20 mouse cellular contexts compared by ENCODE assay signal in the genomic region with DNA sequence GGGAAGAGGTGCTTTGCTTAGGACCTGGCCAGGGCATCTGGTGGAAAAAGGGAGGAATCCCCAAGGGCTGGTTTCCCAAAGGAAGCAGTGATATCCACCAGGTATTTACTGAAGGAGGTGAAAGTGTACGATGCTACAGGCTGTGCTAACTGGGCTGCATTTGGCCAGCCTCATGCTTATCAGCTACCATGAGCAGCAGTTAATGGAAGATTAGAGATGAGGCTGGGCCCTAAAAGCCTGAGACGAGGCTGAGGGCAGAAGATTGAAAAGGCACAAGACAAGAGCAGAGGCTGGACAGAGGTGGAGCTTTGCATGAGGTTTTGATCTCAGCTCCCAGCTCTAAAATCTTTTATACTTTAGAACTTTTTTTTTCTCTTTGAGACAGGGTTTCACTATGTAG. TPM values are rescaled to one million over a fixed set of nuclear protein-coding genes. Genes with fewer than 3 reads are reported as not detected.
A peak's percentile ranks its signal among the peaks of the same experiment; 100 is the strongest.
DNase-seq lines count a peak whose midpoint lies in the region; ATAC-seq and TF ChIP-seq lines count a peak whose summit lies in the region.
"Had no signal": no experiment of that assay in that cellular context is flagged by ENCODE, and none has a peak within 500 bp of the region (broad histone marks: within the 10 kb centered on the region; RNA-seq: fewer than 3 reads in every experiment).

No protein-coding gene starts in this region.

- H3K36me3 ChIP-seq in heart, embryonic 11.5 days (ENCODE audit: control insufficient read depth, insufficient read depth, low read length): no peaks in the 10 kb centered on the region
- H3K36me3 ChIP-seq in forebrain, embryonic 13.5 days (ENCODE audit: poor library complexity, severe bottlenecking): peaks cover 8% of the 10 kb centered on the region; the same call in 1 of the 2 replicates

- H3K27me3 ChIP-seq in heart, embryonic 11.5 days (ENCODE audit: control insufficient read depth, insufficient read depth, low read length): no peaks in the 10 kb centered on the region
- no peaks in the 10 kb centered on the region for H3K27me3 ChIP-seq in forebrain, embryonic 13.5 days
- H3K27me3 ChIP-seq: CH12.LX; limb, embryonic 12.5 days; neural tube, embryonic 12.5 days; Patski had no signal

- no peak for DNase-seq in heart, adult 18-20 months
- DNase-seq in liver: peak; percentile 82
- DNase-seq in layer of hippocampus, postnatal 14 days (ENCODE audit: low spot score in 2 of 2): no peak
- DNase-seq in adrenal gland, postnatal 14 days: no peak
- DNase-seq: cerebellum, adult 9-11 months; gastrocnemius, postnatal 36 days; kidney, adult 9 months; right cerebral cortex, postnatal 25 days; thymus, postnatal 14 days had no signal

- TF ChIP-seq CTCF in bone marrow, adult 2 months (IDR thresholded peaks at IDR 0.05; ENCODE audit: control insufficient read depth, insufficient read depth, low read length): no peak

- no peak overlapping the region for H3K9ac ChIP-seq in heart, embryonic 11.5 days (ENCODE audit: low read depth, low read length)
- no peak overlapping the region for H3K9ac ChIP-seq in forebrain, embryonic 13.5 days
- H3K9ac ChIP-seq: hindbrain, embryonic 14.5 days; limb, embryonic 12.5 days; neural tube, embryonic 12.5 days had no signal

- H3K4me1 ChIP-seq in heart, embryonic 11.5 days (ENCODE audit: control insufficient read depth, insufficient read depth, low read length): peaks cover 9% of the 10 kb centered on the region
- H3K4me1 ChIP-seq in bone marrow, adult 2 months (ENCODE audit: control insufficient read depth, insufficient read depth, low read length): no peaks in the 10 kb centered on the region; the same call in 1 of the 2 replicates
- no peaks in the 10 kb centered on the region for H3K4me1 ChIP-seq in forebrain, embryonic 13.5 days
- H3K4me1 ChIP-seq: forebrain, embryonic 10.5 days; limb, embryonic 12.5 days; neural tube, embryonic 12.5 days had no signal

- TF ChIP-seq POLR2A in bone marrow, adult 2 months (IDR thresholded peaks at IDR 0.05; ENCODE audit: borderline replicate concordance, control insufficient read depth, low read depth, low read length): no peak

- H3K9me3 ChIP-seq in heart, embryonic 11.5 days (replicated peaks; ENCODE audit: control insufficient read depth, low read length): no peaks in the 10 kb centered on the region
- H3K9me3 ChIP-seq in forebrain, embryonic 13.5 days (replicated peaks): no peaks in the 10 kb centered on the region
- H3K9me3 ChIP-seq: forebrain, embryonic 10.5 days; limb, embryonic 12.5 days; neural tube, embryonic 12.5 days had no signal

- no peak overlapping the region for H3K4me3 ChIP-seq in heart, embryonic 11.5 days (ENCODE audit: low read depth, low read length)
- no peak overlapping the region for H3K4me3 ChIP-seq in bone marrow, adult 2 months (replicated peaks; ENCODE audit: control insufficient read depth, low read depth, low read length)
- no peak overlapping the region for H3K4me3 ChIP-seq in forebrain, embryonic 13.5 days
- H3K4me3 ChIP-seq: forebrain, embryonic 10.5 days; left cerebral cortex, adult 2 months; limb, embryonic 12.5 days; neural tube, embryonic 12.5 days had no signal

- no peak; the same call in 1 of the 2 replicates for ATAC-seq in heart, embryonic 11.5 days (replicated peaks; ENCODE audit: insufficient number of reproducible peaks, low FRiP score, low TSS enrichment)
- ATAC-seq in megakaryocyte progenitor cell, adult 5-6 weeks (replicated peaks; ENCODE audit: poor library complexity): peak; percentile 85
- no peak for ATAC-seq in forebrain, embryonic 13.5 days
- ATAC-seq: Patski had no signal

- WGBS in heart, embryonic 11.5 days (ENCODE audit: insufficient replicate concordance): 14% methylated on average over 2 of the region's 2 CpGs
- WGBS in bone marrow, adult 2 months: 60% methylated on average over 2 of the region's 2 CpGs
- 82% methylated on average over 2 of the region's 2 CpGs for WGBS in forebrain, embryonic 13.5 days

- H3K27ac ChIP-seq in heart, embryonic 11.5 days (ENCODE audit: low read depth, low read length): 0 out of 2 replicates have a peak overlapping the region, but pooled peaks have one; percentile 4
- peak overlapping the region; percentile 52; the same call in 1 of the 2 replicates for H3K27ac ChIP-seq in bone marrow, adult 2 months (ENCODE audit: control insufficient read depth, insufficient read depth, low read depth, low read length, poor library complexity)
- H3K27ac ChIP-seq in forebrain, embryonic 13.5 days: no peak overlapping the region
- H3K27ac ChIP-seq: forebrain, embryonic 10.5 days; hindbrain, embryonic 14.5 days; left cerebral cortex, adult 2 months; limb, embryonic 12.5 days; neural tube, embryonic 12.5 days had no signal

- no peak overlapping the region for H3K4me2 ChIP-seq in heart, embryonic 11.5 days
- no peak overlapping the region for H3K4me2 ChIP-seq in forebrain, embryonic 13.5 days
- H3K4me2 ChIP-seq: hindbrain, embryonic 14.5 days; limb, embryonic 12.5 days; neural tube, embryonic 12.5 days had no signal

RNA-seq across cellular contexts. Expression of a gene that starts 27.5 kb away (rescaled TPM):
- polyA plus RNA-seq in heart, embryonic 11.5 days (2014; fragmentation: Nextera tagmentation; extraction: Ambion mirVana): 11.0 and 13.5 TPM in 2 replicates
- 10 to 100 TPM; 15.0 to 15.1 TPM for total RNA-seq in heart, adult 18-20 months (2021)
- 12.5 and 13.4 TPM in 2 replicates for polyA plus RNA-seq in bone marrow, adult 2 months (2011; ENCODE audit: insufficient read depth, insufficient read length, low replicate concordance, missing spikeins)
- 30.0 and 43.0 TPM in 2 replicates for total RNA-seq in megakaryocyte progenitor cell, adult 5-6 weeks (2015)
- 27.8 and 35.8 TPM in 2 replicates for total RNA-seq in megakaryocyte progenitor cell, adult 5-6 weeks (2017)
- polyA plus RNA-seq in forebrain, embryonic 13.5 days (2015; fragmentation: Nextera tagmentation; extraction: Ambion mirVana): 15.8 and 16.4 TPM in 2 replicates
- 10 to 100 TPM; 24.6 to 27.5 TPM for total RNA-seq in layer of hippocampus, postnatal 14 days (2021)
- total RNA-seq in adrenal gland, postnatal 14 days (2021): 21.1 and 22.5 TPM in 2 replicates

RNA-seq across cellular contexts. Expression of a gene that starts 32.8 kb away (rescaled TPM):
- 18.5 and 19.2 TPM in 2 replicates for polyA plus RNA-seq in heart, embryonic 11.5 days (2014; fragmentation: Nextera tagmentation; extraction: Ambion mirVana)
- total RNA-seq in heart, adult 18-20 months (2021): 1 to 10 TPM; 5.6 to 7.0 TPM
- 24.3 and 26.1 TPM in 2 replicates for polyA plus RNA-seq in bone marrow, adult 2 months (2011; ENCODE audit: insufficient read depth, insufficient read length, low replicate concordance, missing spikeins)
- 32.9 and 36.0 TPM in 2 replicates for total RNA-seq in megakaryocyte progenitor cell, adult 5-6 weeks (2015)
- total RNA-seq in megakaryocyte progenitor cell, adult 5-6 weeks (2017): 28.6 and 31.4 TPM in 2 replicates
- polyA plus RNA-seq in forebrain, embryonic 13.5 days (2015; fragmentation: Nextera tagmentation; extraction: Ambion mirVana): 25.8 and 25.9 TPM in 2 replicates
- total RNA-seq in layer of hippocampus, postnatal 14 days (2021): 10 to 100 TPM; 37.3 to 41.2 TPM
- 23.8 and 24.6 TPM in 2 replicates for total RNA-seq in adrenal gland, postnatal 14 days (2021)

RNA-seq across cellular contexts. Expression of a gene that starts 59.9 kb away (rescaled TPM):
- polyA plus RNA-seq in heart, embryonic 11.5 days (2014; fragmentation: Nextera tagmentation; extraction: Ambion mirVana): 109 and 113 TPM in 2 replicates
- 10 to 100 TPM; 18.8 to 19.4 TPM for total RNA-seq in heart, adult 18-20 months (2021)
- polyA plus RNA-seq in bone marrow, adult 2 months (2011; ENCODE audit: insufficient read depth, insufficient read length, low replicate concordance, missing spikeins): 43.4 and 44.5 TPM in 2 replicates
- total RNA-seq in megakaryocyte progenitor cell, adult 5-6 weeks (2015): 98.5 and 113 TPM in 2 replicates
- 158 and 175 TPM in 2 replicates for total RNA-seq in megakaryocyte progenitor cell, adult 5-6 weeks (2017)
- 169 and 177 TPM in 2 replicates for polyA plus RNA-seq in forebrain, embryonic 13.5 days (2015; fragmentation: Nextera tagmentation; extraction: Ambion mirVana)
- total RNA-seq in layer of hippocampus, postnatal 14 days (2021): 10 to 100 TPM; 33.2 to 35.7 TPM
- total RNA-seq in adrenal gland, postnatal 14 days (2021): 41.5 and 42.8 TPM in 2 replicates
